Mouse (Mus musculus): ENCODE data around the gene Cops4.

DNA sequence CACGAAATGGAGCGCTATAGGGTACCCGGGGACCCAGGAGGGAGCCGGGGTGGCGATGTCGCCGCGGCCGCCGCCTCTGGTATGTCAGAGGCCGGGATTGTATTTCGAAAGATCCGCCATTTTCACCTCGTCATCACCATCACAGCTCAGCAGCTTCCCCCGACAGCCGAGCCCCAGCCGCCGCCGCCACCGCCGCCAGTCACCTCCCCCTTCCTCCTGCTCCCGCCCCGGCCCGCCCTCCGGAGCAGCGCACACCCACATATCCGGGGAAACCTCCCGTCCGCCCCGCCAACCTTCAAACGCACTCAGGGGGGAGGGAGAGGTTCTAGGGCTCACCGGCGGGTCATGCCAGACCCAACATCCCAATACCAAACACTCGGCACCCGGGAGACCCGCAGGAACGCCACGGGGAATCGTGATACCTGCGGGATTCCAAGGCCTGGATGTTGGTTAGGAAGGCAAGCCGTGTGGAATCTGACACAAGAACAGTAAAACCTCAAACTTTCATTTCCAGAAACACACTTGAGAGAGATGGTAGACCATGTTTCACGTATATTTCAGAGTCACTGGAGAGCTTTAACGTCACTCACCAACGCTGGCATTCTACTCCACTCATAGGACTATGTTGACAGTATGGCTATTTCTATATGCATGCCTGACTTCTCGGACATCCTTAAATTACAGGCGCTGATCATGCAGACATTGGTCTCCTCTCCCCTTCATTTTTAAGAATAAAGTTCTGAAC lies 19.5 kb upstream of the Cops4 start:
- TF ChIP-seq CTCF (IDR thresholded peaks at IDR 0.05; ENCODE audit: extremely low read depth, insufficient read depth, low read length): no peak
- no peak for TF ChIP-seq POLR2A (IDR thresholded peaks at IDR 0.05; ENCODE audit: extremely low read depth, insufficient read depth, low read length)

Measured in cortical plate, adult 2 months (tissue).